Mouse (Mus musculus) megakaryocyte, embryonic 14.5 days (primary cell): ENCODE measurements at regions not wholly inside any gene's neighbourhood (a gene's known extent, or its start where the extent isn't known, plus 50 kb on each side); places are given as distances from the start of the nearest gene placed in this dataset.

ENCODE experiments used
- H3K27me3 ChIP-seq: replicated peaks from 2 replicates; pipeline ENCODE3; 2012; ENCODE audit warnings: inconsistent platforms
- H3K36me3 ChIP-seq: replicated peaks from 2 replicates; pipeline ENCODE3; 2012; ENCODE audit warnings: low read length, inconsistent platforms, mixed read lengths
- H3K4me1 ChIP-seq: 2 replicates; pipeline ENCODE4 v1.6.1; 2012; ENCODE audit warnings: inconsistent platforms
- H3K4me3 ChIP-seq: replicated peaks from 2 replicates; pipeline ENCODE3; 2012; ENCODE audit warnings: moderate library complexity, mild to moderate bottlenecking, inconsistent platforms
- H3K9me3 ChIP-seq: 2 replicates; pipeline ENCODE4 v1.6.1; 2012; ENCODE audit warnings: inconsistent platforms
- FLI1 ChIP-seq: IDR thresholded peaks from 2 replicates; pipeline ENCODE4 v1.6.1; 2012; ENCODE audit warnings: low read length, inconsistent platforms, mixed read lengths
- GATA1 ChIP-seq: IDR thresholded peaks from 3 replicates; pipeline ENCODE4 v1.6.1; 2012; ENCODE audit warnings: mixed read lengths, low read length, inconsistent platforms, borderline replicate concordance

GRCm38 (mm10) chr14:70839126-70839525 lies 239.5 kb upstream of the Fam160b2 start:
- Histone ChIP-seq H3K27me3 (peaks cover 69% of the 10 kb centered on the region), H3K4me3 (no peak overlapping the region), H3K9me3 (peaks cover 9% of the 10 kb centered on the region; the same call in 1 of the 2 replicates), H3K4me1 (peaks cover 7% of the 10 kb centered on the region), H3K36me3 (no peaks in the 10 kb centered on the region)
- no peak for TF ChIP-seq FLI1
- no peak for TF ChIP-seq GATA1

GRCm38 (mm10) chr14:70837528-70837927 lies 237.9 kb upstream of the Fam160b2 start:
- peaks cover 56% of the 10 kb centered on the region for H3K27me3 ChIP-seq
- TF ChIP-seq FLI1 (no peak), GATA1 (no peak)

GRCm38 (mm10) chr14:70833238-70833637 lies 233.6 kb upstream of the Fam160b2 start:
- H3K9me3 ChIP-seq = peaks cover 12% of the 10 kb centered on the region
- H3K4me1 ChIP-seq = peaks cover 14% of the 10 kb centered on the region
- H3K4me3 ChIP-seq = no peak overlapping the region
- peaks cover 49% of the 10 kb centered on the region for H3K27me3 ChIP-seq
- no peak for TF ChIP-seq GATA1
- no peak for TF ChIP-seq FLI1
- H3K36me3 ChIP-seq = no peaks in the 10 kb centered on the region

More at GRCm38 (mm10) chr14:70837528-70837927, 237.9 kb upstream of the Fam160b2 start:
- Histone ChIP-seq H3K36me3 (no peaks in the 10 kb centered on the region), H3K9me3 (peaks cover 8% of the 10 kb centered on the region), H3K4me3 (no peak overlapping the region), H3K4me1 (peaks cover 7% of the 10 kb centered on the region)

- no peak for TF ChIP-seq FLI1
- TF ChIP-seq GATA1 = no peak
- H3K4me3 ChIP-seq = no peak overlapping the region
- no peaks in the 10 kb centered on the region for H3K36me3 ChIP-seq
- H3K4me1 ChIP-seq = peaks cover 14% of the 10 kb centered on the region
- H3K9me3 ChIP-seq = peaks cover 12% of the 10 kb centered on the region
- H3K27me3 ChIP-seq = peaks cover 48% of the 10 kb centered on the region
Measured at GRCm38 (mm10) chr14:70832462-70833212, 233.0 kb upstream of the Fam160b2 start.

GRCm38 (mm10) chr14:70832042-70832441 lies 232.4 kb upstream of the Fam160b2 start:
- no peaks in the 10 kb centered on the region for H3K36me3 ChIP-seq
- H3K4me3 ChIP-seq = no peak overlapping the region
- H3K27me3 ChIP-seq = peaks cover 48% of the 10 kb centered on the region
- H3K9me3 ChIP-seq = peaks cover 12% of the 10 kb centered on the region
- peaks cover 14% of the 10 kb centered on the region for H3K4me1 ChIP-seq
- TF ChIP-seq GATA1 = no peak
- no peak for TF ChIP-seq FLI1
